Mouse (Mus musculus): ENCODE data around the gene Foxa2. TPM values are rescaled to one million over a fixed set of nuclear protein-coding genes. Genes with fewer than 3 reads are reported as not detected.

The Foxa2 gene
- not detected for total RNA-seq (2023)

DNA sequence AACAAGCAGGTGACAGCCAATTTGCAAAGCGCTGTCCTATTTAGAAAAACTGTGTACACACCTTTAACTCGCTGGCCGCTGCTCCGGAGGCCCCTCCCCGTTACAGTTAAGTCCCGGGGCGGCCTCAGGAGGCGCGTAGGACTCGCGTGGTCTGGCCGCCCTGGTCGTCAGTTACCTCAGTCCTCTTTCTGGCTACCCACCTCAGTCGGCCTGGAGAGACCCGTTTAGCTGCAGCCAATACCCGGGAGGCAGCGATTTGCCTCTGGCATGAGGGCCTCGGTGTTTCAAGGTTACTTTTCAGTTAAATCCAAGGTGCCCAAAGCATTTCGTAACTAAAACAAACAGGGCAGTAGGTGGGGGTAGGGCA lies at the start of gene Foxa2:
Gene Foxa2 (minus strand): TSS at position 171 of the 367 bp plus-strand sequence.

Data from neutrophil, adult 83 days (primary cell).